Mouse (Mus musculus): ENCODE results near the gene Pigr.

Pigr gene

DNA sequence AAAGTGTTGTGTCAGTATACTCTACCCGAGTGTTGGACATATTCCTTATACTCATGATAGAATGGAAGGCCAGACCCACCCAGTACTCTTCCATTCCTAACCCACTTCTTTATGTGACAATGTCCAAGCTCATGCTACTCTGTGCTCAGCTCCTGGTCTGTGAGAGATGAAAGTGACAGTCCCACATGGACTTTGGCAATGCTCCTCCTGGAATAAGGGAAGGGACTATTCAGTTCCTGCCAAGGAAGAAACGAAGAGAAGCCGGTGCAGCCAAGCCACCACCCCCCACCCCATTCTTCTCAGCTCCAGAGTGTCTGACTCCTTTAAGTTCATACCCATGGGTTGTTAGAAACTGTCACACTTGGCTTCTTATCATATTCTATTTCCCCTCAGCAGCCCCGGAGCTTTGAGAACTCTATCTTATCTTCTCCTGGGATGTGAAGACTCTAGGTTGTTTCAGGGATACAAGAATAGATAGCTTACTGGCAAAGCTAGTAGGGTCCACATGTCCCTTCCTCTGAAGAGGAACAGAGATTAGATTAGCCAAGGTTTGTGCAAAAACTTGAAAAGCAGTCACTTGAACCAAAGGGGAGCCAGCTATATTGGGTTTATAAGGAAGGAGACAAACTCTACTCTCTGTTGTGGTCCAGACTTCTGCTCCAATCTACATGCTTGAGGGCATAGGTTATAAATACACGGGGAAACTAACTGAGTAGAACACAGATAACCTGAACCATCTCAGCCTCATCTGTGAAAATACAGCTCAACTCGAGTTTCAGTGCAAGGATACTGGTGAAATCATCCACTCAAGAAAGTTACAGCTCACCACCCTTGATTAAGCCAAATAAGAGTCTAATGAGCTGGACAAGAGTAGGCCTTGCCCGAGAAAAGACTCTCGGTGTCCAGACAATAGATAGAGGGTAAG, 3.7 kb downstream of the Pigr start:
- DNase-seq (ENCODE audit: low spot score) = no peak

DNA sequence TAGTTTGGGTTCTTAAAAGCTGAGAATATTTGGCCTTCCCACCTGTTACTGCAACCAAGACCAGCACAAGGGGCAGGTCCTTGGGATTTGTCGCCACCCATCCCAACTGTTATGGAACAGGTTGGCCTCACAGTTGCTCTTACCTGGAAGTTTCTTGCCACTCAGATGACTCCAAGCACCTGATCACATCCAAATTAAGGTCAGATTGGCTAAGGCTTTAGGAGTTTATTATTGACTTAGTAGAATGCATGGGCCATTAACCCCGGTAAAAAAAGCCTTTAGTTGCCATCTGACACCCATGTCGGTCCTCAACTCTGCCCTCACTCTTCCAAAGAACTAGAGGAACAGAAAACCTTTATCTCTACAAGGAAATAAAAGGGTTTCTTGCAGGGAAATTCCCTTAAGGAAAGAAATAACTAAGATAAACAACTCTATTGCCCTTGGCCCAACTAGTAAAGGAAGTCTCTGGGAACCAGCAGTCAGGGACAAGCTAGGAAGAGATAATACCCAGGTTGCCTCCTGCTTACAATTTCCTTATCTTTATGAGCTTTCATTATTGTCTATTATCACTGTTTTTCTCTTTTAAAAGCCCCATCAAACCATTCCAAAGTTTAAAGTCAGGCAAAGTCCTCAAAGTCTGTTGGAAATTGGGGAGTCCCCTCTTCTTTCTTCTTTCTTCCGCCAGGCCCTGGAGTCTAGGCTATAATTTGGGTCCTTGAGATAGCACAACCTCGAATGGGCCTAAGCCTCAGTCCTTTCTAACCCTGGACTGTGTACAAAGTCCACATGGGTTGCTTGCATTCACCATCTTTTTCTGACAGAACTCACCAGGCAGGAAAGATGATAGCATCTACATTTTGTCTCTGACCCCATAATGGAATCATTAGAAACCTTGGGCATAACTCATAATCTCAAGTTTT, 6.0 kb downstream of the Pigr start:
- no peak for DNase-seq (ENCODE audit: low spot score)

DNA sequence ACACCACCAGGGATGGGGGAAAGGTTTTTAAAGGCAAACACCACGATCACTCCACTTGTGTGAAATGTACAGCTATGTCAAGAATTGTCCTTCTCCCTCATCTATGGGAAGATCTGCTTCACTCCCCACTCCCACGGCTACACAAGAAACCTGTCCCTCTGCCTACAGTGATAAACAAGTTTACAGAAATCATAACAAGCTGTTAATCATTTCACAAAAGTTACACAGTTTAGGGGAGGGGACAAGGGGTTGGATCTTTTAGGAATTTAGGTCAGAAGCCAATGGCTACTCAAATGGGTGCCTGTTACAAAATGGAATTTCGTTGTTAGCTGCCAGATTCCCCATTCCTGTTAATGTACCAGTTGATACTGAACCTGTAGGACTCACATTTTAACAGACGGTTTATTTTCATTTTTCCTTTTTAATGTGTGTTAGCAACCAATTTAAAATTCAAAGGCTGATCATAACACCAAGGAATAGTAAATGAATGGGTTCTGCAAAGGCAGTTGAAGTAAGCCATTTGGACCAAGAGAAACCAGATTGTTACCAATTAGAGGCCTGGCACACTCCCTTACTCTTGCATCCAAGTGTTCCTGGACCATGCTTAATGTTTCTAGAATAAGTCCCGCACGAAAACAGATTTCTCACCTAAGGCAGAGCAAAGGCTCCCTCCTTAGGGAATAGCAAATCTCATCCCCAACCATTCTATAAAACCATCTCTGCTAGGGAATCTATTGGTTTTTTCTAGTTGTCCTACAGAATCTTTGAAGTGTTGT, 8.9 kb downstream of the Pigr start:
- DNase-seq (ENCODE audit: low spot score) = no peak

DNA sequence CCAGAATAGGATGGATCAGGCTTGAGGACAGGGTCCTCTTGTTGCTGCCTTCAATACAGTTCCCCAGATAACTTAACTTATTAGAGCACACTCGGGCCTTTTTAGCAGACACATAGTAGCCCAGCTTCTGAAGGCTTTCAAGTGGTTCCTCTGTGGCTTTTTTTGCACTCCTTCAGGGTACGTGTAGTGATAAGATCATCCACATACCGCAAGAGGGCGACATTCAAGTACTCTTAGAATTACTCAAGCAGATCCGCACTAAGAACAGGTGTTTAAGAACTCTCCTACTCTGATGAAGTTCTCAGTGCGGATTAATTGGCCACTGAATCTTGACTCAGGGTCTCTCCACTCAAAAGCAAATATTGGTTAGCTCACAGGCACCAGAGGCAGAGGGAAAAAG, 11.8 kb downstream of the Pigr start:
- peak; percentile 23 for DNase-seq (ENCODE audit: low spot score)

- no peak for DNase-seq (ENCODE audit: low spot score)
Measured at GRCm38 (mm10) chr1:130840599-130841379, 14.3 kb downstream of the Pigr start.

GRCm38 (mm10) chr1:130841621-130842020, 15.1 kb downstream of the Pigr start:
- no peak for DNase-seq (ENCODE audit: low spot score)

DNA sequence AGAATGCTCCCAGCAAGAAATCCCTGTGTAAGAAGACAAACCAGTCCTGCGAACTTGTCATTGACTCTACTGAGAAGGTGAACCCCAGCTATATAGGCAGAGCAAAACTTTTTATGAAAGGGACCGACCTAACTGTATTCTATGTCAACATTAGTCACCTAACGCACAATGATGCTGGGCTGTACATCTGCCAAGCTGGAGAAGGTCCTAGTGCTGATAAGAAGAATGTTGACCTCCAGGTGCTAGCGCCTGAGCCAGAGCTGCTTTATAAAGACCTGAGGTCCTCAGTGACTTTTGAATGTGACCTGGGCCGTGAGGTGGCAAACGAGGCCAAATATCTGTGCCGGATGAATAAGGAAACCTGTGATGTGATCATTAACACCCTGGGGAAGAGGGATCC, 18.0 kb downstream of the Pigr start:
- no peak for DNase-seq (ENCODE audit: low spot score)

GRCm38 (mm10) chr1:130849530-130850214, 23.2 kb downstream of the Pigr start:
- no peak for DNase-seq (ENCODE audit: low spot score)

DNA sequence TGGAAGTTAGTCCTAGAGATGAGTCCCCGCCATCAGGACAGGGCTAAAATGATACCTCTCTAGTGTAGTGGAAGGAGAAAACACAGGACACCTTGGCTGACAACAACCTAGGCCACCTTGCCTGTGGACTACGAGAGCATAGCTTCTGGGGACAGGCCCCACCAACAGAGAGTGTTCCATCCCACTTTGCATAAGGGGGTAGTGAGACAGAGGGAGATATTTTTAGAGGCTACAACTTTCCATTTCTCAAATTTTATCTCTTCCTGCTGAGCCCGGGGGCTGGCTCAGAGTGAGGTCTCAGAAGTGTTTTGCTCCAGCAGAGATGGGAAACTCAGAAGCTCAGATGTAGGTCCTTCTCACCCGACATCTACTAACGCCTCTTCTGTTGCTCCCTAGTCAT, 23.9 kb downstream of the Pigr start:
- no peak for DNase-seq (ENCODE audit: low spot score)

DNA sequence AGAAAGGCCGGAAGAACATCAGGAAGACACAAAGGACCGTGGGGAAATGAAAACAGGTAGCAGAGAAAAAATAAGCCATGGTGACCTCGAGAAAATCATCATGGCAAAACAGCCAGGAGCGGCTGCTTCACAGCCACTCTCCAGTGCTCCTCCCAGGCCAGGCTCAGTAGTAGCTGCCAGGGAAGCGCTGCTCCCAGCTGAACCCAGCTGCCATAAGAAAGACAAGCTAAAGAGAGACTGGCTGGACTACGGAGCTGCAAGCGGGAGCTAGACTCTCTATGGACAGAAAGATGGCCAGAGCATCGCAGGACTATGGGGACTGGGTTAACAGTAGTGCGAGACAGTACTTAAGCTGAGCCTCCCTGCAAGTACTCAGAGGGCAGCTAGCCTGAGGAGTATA, 28.3 kb downstream of the Pigr start:
- no peak for DNase-seq (ENCODE audit: low spot score)

- no peak for DNase-seq (ENCODE audit: low spot score)
Measured at GRCm38 (mm10) chr1:130855723-130856122, 29.2 kb downstream of the Pigr start.

GRCm38 (mm10) chr1:130857456-130857855, 31.0 kb downstream of the Pigr start:
- DNase-seq (ENCODE audit: low spot score) = no peak

DNA sequence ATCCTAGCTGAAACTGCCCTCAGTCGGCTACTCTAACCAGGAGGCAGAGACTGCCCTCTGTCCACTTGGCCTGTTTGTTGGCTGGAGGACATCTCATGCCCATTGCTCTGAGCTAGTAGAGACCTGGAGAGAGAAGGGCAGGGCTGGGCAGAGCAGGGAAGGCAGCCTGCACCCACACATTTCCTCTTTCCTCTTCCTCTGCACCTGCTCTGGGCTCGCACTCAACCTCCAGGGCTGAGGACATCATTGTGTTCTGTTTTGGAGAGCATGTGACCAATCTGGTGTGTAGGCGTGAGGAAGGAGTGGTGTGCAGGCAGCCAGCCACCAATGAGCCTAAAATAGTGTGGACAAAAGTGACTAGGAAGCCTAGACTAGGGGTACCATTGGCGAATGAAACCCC, 37.8 kb downstream of the Pigr start:
- DNase-seq (ENCODE audit: low spot score) = no peak

- no peak for DNase-seq (ENCODE audit: low spot score)
Measured at GRCm38 (mm10) chr1:130864741-130865140, 38.3 kb downstream of the Pigr start.

DNA sequence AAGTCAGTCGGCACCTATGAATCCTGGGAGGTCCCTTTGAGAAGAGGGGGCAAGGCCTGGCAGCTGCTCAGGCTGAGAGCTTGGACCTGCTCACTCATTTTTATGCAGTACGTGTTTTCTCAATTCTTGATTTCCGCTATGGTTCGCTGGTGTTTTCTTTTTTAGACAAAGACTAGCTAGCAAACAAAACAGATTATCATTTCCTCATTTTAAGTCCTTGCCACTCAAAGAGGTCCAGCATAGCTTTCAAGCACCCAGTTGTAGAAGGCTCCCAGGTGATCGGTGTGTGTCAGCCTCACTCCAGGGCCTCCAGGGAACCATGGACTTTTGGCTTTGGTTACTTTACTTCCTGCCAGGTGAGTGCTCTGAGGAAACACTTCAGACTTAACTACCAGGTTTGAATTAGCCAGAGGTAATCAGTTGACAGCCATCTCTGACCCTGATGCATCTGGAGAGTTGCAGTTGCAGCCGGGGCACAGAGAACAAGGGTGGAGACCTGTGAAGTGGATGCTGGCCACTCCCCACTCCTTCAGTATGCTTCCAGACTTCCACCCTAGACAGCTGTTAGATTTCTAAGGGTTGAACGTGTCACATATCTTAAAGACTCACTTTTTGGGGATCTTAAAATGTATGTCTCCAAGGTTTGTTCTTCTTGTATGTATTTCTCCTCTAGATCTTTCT, 39.2 kb downstream of the Pigr start, which contains the start of gene Fcmr:
TSS of gene Fcmr (plus strand) at position 129 of the 681 bp plus-strand sequence.
- DNase-seq (ENCODE audit: low spot score) = no peak

- no peak for DNase-seq (ENCODE audit: low spot score)
Measured at GRCm38 (mm10) chr1:130872912-130873311, 46.4 kb downstream of the Pigr start.

DNA sequence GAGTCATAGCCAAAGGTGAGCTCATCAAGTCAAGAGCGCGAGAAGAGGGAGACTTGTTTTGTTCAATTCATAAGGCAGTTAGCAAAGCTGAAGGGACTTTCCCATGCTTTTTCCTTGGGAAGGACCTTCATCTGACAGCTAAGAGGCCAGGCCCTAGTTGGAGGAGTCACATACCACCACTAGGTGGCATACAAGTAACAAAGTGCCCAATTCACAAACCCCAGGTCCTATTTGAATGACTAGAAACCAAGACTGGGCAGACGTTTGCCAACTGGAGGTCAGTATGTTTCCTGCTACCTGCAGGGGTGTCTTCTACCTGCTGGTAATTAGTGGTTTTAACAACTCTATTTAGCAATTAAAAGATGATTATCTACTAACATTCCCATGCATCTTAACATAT, 48.7 kb downstream of the Pigr start:
- DNase-seq (ENCODE audit: low spot score) = peak; percentile 79

DNA sequence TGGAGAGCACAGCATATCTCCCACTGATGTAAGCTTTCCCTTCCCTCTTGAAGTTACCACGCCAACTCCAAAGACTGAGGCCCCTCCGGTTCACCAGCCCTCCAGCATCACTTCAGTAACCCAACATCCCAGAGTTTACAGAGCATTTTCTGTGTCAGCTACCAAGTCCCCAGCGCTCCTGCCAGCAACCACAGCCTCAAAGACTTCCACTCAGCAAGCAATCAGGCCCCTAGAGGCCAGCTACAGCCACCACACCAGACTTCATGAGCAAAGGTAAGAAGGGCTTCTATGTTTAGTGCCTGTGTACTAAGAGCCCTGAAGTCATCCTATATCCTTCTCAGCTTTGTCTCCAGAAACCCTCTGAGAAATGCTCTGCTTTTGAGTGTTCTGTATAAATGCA, 49.4 kb downstream of the Pigr start:
- peak; percentile 23 for DNase-seq (ENCODE audit: low spot score)

- peak; percentile 92 for DNase-seq (ENCODE audit: low spot score)
Measured at GRCm38 (mm10) chr1:130876931-130877509, 50.5 kb downstream of the Pigr start.
